Mouse (Mus musculus) liver, adult 2 months (tissue): ENCODE results near the gene Rab11fip3.

Experiments
- CTCF ChIP-seq: fragments of 200-500 bp; IDR thresholded peaks from 2 replicates; pipeline ENCODE4 v1.5.1; 2011; ENCODE audit warnings: low read depth, low read length, control low read depth
- POLR2A ChIP-seq: fragments of 200-500 bp; IDR thresholded peaks from 2 replicates; pipeline ENCODE4 v1.6.1; 2011; ENCODE audit warnings: low read length, control low read depth; ENCODE audit not compliant: insufficient read depth; ENCODE audit errors: extremely low read depth

- TF ChIP-seq CTCF (no peak), POLR2A (no peak)
Observed at GRCm38 (mm10) chr17:26013711-26014110, 55.6 kb downstream of the Rab11fip3 start.
